Mouse (Mus musculus): Measurements from ENCODE around the gene Zbtb46.

The Zbtb46 gene

DNA sequence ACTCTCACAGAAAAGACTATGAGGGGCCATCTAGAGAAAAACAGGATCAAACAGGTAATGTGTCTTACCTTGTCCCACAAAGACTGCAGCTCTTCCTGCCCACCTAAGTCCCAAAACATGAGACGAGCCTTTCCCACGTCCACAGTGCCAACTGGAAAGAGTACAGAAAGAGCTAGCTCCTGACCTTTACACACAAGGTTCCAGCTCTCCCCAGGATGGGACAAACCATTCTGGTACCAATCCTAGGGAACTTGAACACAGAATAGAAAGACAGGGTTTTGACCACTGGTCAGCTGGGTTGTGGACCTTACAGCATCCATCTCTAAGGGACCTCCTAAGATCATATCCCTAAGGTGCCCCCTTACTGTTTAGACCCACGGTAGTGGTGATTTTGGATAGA, 95.3 kb downstream of the Zbtb46 start:
- DNase-seq (ENCODE audit: low spot score) = no peak

- DNase-seq (ENCODE audit: low spot score) = no peak
Measured at GRCm38 (mm10) chr2:181356780-181357179, 102.4 kb downstream of the Zbtb46 start.

- no peak for DNase-seq (ENCODE audit: low spot score)
Measured at GRCm38 (mm10) chr2:181342766-181343165, 116.5 kb downstream of the Zbtb46 start.

DNA sequence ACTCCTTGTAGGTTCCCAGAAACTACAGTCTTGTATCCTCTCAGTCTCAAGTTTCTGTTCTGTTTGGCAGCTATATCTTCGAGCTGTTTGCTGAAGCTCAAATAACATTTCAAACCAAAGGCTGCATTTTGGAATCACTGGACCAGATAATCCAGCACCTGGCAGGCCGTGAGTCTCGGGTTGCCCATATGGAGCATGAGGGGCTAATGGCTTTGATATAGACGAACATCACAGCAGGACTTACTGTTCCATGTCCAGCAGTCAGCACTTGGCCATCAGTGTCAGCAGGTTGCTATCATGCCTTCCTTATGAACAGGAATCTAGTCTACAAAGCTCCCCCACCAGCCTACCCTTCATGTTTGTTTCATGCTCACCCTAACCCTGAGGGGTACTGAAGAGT, 118.8 kb downstream of the Zbtb46 start:
- DNase-seq (ENCODE audit: low spot score) = no peak

All from layer of hippocampus, adult 11-12 months (tissue).